Mouse (Mus musculus) embryonic facial prominence, embryonic 13.5 days (tissue): Measurements from ENCODE around the gene Gria3. TPM values are rescaled to one million over a fixed set of nuclear protein-coding genes. Genes with fewer than 3 reads are reported as not detected.

Experiments used
- ATAC-seq: fragments of 200-750 bp; cut with Nextera tagmentation; 2 replicates; pipeline ENCODE4 v1.8.0; 2017; ENCODE audit warnings: low read depth; ENCODE audit not compliant: insufficient number of reproducible peaks, insufficient read depth, low FRiP score, low TSS enrichment
- H3K27ac ChIP-seq: fragments of 300-500 bp; sonication (generic); 2 replicates; pipeline ENCODE4 v1.5.1; 2015; ENCODE audit warnings: moderate library complexity, mild to moderate bottlenecking, inconsistent platforms
- H3K27me3 ChIP-seq: fragments of 300-500 bp; sonication (generic); 2 replicates; pipeline ENCODE4 v1.6.1; 2015; ENCODE audit warnings: mild to moderate bottlenecking, inconsistent platforms
- H3K36me3 ChIP-seq: fragments of 300-500 bp; sonication (generic); 2 replicates; pipeline ENCODE4 v1.6.1; 2015; ENCODE audit warnings: mild to moderate bottlenecking, inconsistent platforms
- H3K4me1 ChIP-seq: fragments of 300-500 bp; sonication (generic); 2 replicates; pipeline ENCODE4 v1.6.1; 2015; ENCODE audit warnings: inconsistent platforms
- H3K4me2 ChIP-seq: fragments of 300-500 bp; sonication (generic); 2 replicates; pipeline ENCODE4 v1.6.1; 2015; ENCODE audit warnings: moderate library complexity, mild to moderate bottlenecking, inconsistent platforms
- H3K4me3 ChIP-seq: fragments of 300-500 bp; sonication (generic); 2 replicates; pipeline ENCODE4 v1.5.1; 2015; ENCODE audit warnings: mild to moderate bottlenecking, inconsistent platforms
- H3K9ac ChIP-seq: fragments of 300-500 bp; sonication (generic); 2 replicates; pipeline ENCODE4 v1.6.1; 2015; ENCODE audit warnings: mild to moderate bottlenecking, inconsistent platforms
- H3K9me3 ChIP-seq: fragments of 300-500 bp; sonication (generic); 2 replicates; pipeline ENCODE4 v1.6.1; 2016; ENCODE audit warnings: inconsistent platforms
- WGBS: fragments of 180-500 bp; shearing (Covaris S2); methylation state at CpG from one replicate; pipeline ENCODE4 v1.1.7; 2015; ENCODE audit warnings: mixed read lengths; 5-methylcytosine and 5-hydroxymethylcytosine counted together
- polyA plus RNA-seq: library from polyadenylated mRNA; unstranded; fragments of >200 nt; fragmentation: Nextera tagmentation; extraction: Ambion mirVana; gene quantifications from 2 replicates; pipeline ENCODE4 v1.2.1, GENCODE M21; 2015

The Gria3 gene
- polyA plus RNA-seq, 1 experiment from 2014 or later = 8.2 TPM

DNA sequence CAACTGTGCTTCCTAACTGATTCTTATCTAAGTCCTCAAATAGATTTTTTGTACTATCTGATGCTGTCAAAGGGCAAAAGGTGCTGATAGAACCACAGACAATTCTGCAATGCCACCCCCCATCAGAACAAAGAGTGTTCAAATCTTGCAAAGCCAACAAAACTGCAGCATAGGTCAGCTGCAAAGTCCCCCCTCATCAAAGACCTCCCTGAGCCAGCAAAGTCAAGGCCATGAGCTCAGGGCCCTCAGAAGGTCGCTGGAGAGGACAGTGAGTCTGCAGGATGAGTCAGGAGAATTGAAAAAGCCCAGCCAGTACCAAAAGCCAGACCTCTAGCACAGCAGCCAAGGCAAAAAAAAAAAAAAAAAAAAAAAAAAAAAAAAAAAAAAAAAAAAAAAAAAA, 34.9 kb downstream of the Gria3 start:
- no peak overlapping the region for H3K9ac ChIP-seq
- H3K27ac ChIP-seq = no peak overlapping the region
- no peaks in the 10 kb centered on the region for H3K27me3 ChIP-seq
- ATAC-seq = no peak
- H3K36me3 ChIP-seq = no peaks in the 10 kb centered on the region
- no peaks in the 10 kb centered on the region for H3K9me3 ChIP-seq
- H3K4me3 ChIP-seq = no peak overlapping the region
- H3K4me1 ChIP-seq = no peaks in the 10 kb centered on the region
- WGBS = 11% methylated on average over 1 of the region's 1 CpGs
- no peak overlapping the region for H3K4me2 ChIP-seq

DNA sequence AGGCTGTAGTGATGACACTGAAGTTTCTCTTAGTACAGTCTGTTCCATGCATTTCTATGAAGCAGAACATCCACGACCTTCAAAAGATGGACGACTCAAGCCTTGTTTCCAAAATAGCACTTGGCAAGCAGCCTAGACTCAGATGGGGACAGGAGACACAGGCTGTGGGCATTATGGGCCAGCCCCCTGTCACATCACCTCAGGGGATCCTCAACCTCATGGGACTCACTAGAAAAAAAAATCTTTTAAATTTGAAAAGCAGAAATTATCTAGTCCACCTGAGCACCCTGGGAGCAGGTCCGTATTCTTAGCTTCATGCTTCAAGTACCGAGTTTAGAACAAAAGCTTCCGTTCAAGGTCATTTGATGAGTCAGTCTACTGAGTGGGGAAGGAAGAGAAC, 38.2 kb downstream of the Gria3 start:
- Histone ChIP-seq H3K27me3 (no peaks in the 10 kb centered on the region), H3K4me1 (no peaks in the 10 kb centered on the region), H3K4me2 (no peak overlapping the region), H3K9me3 (no peaks in the 10 kb centered on the region), H3K36me3 (no peaks in the 10 kb centered on the region), H3K4me3 (no peak overlapping the region), H3K9ac (no peak overlapping the region), H3K27ac (no peak overlapping the region)
- 86% methylated on average over 5 of the region's 5 CpGs for WGBS
- ATAC-seq = no peak

DNA sequence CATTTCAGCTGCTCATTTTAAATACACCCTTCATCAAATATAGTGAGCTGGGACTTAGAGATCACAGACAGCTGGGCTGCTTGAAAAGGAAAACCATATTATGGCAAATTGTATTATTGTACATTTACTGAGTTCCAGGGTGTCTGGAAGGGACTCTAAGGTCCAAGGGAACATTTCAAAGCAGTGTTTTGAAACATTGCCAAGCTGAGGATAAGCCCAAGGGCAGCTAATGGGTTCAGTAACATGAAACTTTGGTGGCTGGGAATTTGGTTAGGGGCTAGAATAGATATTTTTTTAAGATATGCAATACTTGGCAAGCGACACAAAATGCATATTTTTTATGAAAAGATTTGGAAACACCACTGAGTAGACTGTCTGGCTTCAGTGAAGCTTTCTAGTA, 48.2 kb downstream of the Gria3 start:
- Histone ChIP-seq H3K36me3 (no peaks in the 10 kb centered on the region), H3K4me1 (no peaks in the 10 kb centered on the region), H3K27ac (no peak overlapping the region), H3K9ac (no peak overlapping the region), H3K27me3 (no peaks in the 10 kb centered on the region; the same call in 1 of the 2 replicates), H3K4me3 (no peak overlapping the region), H3K4me2 (no peak overlapping the region), H3K9me3 (no peaks in the 10 kb centered on the region)
- ATAC-seq = no peak
- 28% methylated on average over 1 of the region's 1 CpGs for WGBS

DNA sequence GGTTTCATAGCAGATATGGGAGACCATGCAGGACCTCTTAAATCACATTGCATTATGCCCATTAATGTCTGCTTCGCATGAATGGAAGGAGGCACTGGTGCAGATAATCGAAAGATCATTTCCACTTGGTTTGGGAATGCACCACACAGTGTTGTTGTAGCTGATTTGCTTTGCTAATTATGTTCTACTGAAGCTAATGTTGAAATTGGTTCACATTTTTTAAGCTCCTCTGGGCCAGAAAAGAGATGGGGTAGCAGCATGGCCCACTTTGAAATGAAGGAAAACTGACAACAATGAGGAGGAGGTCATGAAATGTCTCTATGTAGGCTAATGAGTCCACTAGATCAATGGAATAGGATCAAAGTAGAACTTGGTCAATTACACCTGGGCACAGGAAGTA, 76.8 kb downstream of the Gria3 start:
- H3K9ac ChIP-seq = no peak overlapping the region
- ATAC-seq = no peak
- H3K9me3 ChIP-seq = no peaks in the 10 kb centered on the region
- H3K36me3 ChIP-seq = no peaks in the 10 kb centered on the region
- 81% methylated on average over 2 of the region's 2 CpGs for WGBS
- H3K4me1 ChIP-seq = no peaks in the 10 kb centered on the region
- H3K27ac ChIP-seq = no peak overlapping the region
- H3K4me2 ChIP-seq = no peak overlapping the region
- H3K4me3 ChIP-seq = no peak overlapping the region
- H3K27me3 ChIP-seq = no peaks in the 10 kb centered on the region

DNA sequence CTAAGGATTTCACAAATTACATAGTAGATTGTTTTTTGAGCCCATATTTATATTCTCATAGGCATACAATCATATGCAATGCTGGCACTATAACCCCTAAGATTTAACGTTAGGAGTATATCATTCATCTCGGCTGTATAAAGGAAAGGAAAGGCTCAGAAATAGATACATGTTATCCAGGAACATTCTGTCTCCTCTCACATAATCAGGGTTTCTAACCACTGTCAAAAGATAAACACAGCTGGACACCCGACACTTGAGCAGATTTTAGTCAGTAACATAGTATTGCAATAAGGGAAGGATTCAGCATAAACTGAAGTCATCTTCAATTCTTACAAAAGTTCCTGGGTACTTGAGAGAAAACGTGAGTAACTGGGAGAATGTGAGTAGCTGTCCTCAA, 95.9 kb downstream of the Gria3 start:
- H3K27me3 ChIP-seq = no peaks in the 10 kb centered on the region
- H3K4me1 ChIP-seq = no peaks in the 10 kb centered on the region
- H3K4me2 ChIP-seq = no peak overlapping the region
- no peak for ATAC-seq
- no peaks in the 10 kb centered on the region for H3K9me3 ChIP-seq
- H3K36me3 ChIP-seq = no peaks in the 10 kb centered on the region
- H3K4me3 ChIP-seq = no peak overlapping the region
- no peak overlapping the region for H3K27ac ChIP-seq
- no peak overlapping the region for H3K9ac ChIP-seq
- WGBS = 59% methylated on average over 4 of the region's 4 CpGs

DNA sequence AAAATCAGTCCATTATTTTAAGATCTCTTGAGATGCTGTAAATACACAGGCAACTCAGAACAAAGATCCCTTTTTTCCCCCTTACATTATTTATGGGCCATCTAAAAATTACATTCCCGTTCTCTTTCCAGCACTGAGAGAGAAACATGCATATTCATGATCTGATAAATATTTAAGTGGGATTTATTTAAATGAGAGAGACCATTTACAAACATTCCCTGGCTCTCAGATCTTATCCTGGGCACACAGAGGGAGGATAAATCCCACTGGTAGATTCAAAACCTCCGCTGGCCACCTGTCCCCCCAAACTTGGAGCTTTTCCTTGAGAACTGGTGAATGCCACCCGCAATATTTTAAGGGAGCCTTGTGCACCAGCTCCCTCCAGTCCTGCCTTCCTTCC, 104.7 kb downstream of the Gria3 start:
- Histone ChIP-seq H3K9me3 (no peaks in the 10 kb centered on the region), H3K4me1 (no peaks in the 10 kb centered on the region), H3K4me2 (no peak overlapping the region), H3K36me3 (no peaks in the 10 kb centered on the region), H3K27ac (no peak overlapping the region), H3K4me3 (no peak overlapping the region), H3K27me3 (no peaks in the 10 kb centered on the region), H3K9ac (no peak overlapping the region)
- 60% methylated on average over 3 of the region's 3 CpGs for WGBS
- ATAC-seq = no peak

DNA sequence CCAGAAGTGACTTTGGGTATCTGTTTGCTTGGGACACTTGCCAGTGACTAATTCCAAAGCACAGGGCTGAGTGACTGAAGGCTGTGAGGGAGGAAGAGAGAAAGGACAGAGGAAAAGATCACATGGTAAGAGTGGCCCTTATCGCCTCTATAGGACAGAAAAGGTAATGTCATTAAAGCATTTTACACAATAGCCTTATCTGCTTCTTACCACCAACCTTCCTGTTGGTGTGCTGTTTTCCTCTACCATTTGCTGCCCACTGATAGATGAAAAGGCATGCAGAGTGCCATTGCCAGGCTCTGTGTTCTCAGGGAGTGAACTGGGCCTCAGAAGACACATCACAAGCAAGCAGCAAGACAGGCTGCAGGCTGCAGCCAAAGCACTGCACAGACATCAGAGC, 107.3 kb downstream of the Gria3 start:
- Histone ChIP-seq H3K4me1 (no peaks in the 10 kb centered on the region), H3K9me3 (no peaks in the 10 kb centered on the region), H3K4me2 (no peak overlapping the region), H3K9ac (no peak overlapping the region), H3K36me3 (no peaks in the 10 kb centered on the region), H3K27ac (no peak overlapping the region), H3K4me3 (no peak overlapping the region), H3K27me3 (no peaks in the 10 kb centered on the region)
- 82% methylated on average over 1 of the region's 1 CpGs for WGBS
- no peak for ATAC-seq

DNA sequence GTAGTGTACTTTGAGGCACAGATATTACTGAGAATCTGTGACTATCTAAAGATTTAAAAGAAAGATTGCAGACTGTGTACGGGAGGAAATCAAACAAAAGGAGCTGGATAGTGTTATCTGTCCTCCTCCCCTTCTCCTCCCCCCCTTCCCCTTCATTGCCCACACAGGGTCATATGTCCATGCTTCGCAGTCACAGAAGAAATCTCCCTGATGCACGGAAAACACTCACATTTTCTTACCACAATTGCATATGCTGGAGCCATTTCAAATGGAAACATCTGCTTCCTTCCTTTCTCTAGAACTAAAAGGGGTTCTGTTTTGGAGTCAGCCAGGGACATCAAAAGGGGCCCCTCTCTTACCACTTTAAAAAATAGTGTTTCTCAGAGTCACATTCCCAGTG, 114.3 kb downstream of the Gria3 start:
- ATAC-seq = no peak

DNA sequence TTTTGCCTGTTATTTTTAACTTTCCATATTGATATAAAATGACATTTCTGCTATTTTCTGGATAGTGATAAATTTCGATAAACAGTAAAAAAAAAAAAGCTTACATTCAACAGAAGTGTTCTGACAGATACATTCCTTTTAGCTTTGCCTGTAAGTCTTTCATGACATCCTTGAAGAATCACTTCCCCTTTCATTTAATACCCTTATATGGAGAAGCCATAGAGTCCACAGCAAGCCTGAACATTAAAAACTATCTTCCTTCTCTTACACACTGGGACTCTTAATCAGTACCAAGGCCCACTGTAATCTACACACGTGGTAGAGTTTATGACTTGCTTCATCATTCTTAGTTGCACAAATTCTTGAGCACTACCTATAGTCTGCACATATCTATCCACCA, 131.9 kb downstream of the Gria3 start:
- WGBS = 70% methylated on average over 2 of the region's 2 CpGs
- no peak overlapping the region for H3K4me2 ChIP-seq
- no peaks in the 10 kb centered on the region for H3K36me3 ChIP-seq
- no peak overlapping the region for H3K9ac ChIP-seq
- no peaks in the 10 kb centered on the region for H3K9me3 ChIP-seq
- H3K4me1 ChIP-seq = no peaks in the 10 kb centered on the region
- H3K4me3 ChIP-seq = no peak overlapping the region
- H3K27ac ChIP-seq = no peak overlapping the region
- no peaks in the 10 kb centered on the region for H3K27me3 ChIP-seq
- ATAC-seq = no peak

More for the DNA sequence above, 114.3 kb downstream of the Gria3 start:
- H3K9me3 ChIP-seq = no peaks in the 10 kb centered on the region
- H3K9ac ChIP-seq = no peak overlapping the region
- 43% methylated on average over 3 of the region's 3 CpGs for WGBS
- no peak overlapping the region for H3K4me3 ChIP-seq
- H3K27ac ChIP-seq = no peak overlapping the region
- H3K4me2 ChIP-seq = no peak overlapping the region
- no peaks in the 10 kb centered on the region for H3K27me3 ChIP-seq
- H3K36me3 ChIP-seq = no peaks in the 10 kb centered on the region
- H3K4me1 ChIP-seq = no peaks in the 10 kb centered on the region

DNA sequence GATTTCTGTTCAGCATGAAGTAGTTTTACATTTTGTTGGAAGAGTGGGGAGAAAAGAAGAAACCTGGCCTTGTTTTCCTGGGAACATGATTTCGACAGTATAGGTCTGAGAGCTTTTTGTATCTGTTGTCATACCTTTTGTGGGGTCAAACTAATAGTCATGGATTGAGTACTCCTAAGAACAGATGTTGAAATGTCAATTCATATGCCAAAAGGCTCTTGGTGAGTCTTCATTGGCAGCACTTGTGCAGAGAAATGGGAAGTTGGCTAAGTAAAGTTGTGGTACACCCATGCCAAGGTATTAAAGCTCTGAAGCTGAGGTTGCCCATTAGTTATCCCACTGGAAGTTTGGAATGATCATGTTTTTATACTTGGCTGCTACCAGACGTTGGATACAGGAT, 135.2 kb downstream of the Gria3 start:
- no peak overlapping the region for H3K4me2 ChIP-seq
- WGBS = 79% methylated on average over 2 of the region's 2 CpGs
- no peak for ATAC-seq
- no peak overlapping the region for H3K9ac ChIP-seq
- H3K36me3 ChIP-seq = no peaks in the 10 kb centered on the region
- no peak overlapping the region for H3K4me3 ChIP-seq
- H3K27me3 ChIP-seq = no peaks in the 10 kb centered on the region
- H3K9me3 ChIP-seq = no peaks in the 10 kb centered on the region
- no peak overlapping the region for H3K27ac ChIP-seq
- no peaks in the 10 kb centered on the region for H3K4me1 ChIP-seq

DNA sequence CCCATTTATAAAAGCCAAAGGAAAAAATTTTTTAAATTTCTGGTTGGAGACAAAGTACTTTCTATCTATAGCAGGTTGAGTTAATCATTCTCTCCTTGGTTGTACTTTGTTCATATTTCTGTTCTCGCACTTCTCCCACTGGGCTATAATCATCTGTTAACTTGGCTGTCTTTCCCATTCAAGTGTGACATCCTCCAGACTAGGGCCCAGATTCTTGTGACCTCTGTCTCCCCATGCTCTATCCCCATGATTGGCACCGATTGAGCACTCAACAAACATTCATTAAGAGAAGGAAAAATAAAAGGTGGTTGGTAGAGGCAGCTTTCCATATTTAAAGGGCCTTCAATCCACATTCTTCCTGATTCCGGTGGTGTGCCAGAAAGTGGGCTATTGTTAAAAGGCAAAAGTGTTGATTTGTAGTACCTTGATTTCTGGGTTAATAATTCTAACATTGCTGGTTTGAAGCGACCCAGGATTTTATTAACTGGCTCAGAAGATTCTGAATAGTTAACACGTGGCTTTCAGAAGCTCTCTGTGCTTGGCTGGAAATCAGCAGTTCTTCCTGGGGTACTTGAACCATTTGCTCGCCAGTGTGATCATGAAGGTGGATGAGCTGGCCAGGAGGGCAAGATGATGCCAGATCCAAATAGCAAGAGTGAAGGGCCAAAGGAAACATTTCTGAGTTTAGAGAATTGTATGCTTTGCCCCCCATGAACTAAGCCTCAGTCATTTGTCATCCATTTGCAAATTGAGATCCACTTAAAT, 161.8 kb downstream of the Gria3 start:
- Histone ChIP-seq H3K27me3 (no peaks in the 10 kb centered on the region), H3K9ac (no peak overlapping the region), H3K4me3 (no peak overlapping the region), H3K4me2 (no peak overlapping the region), H3K4me1 (no peaks in the 10 kb centered on the region), H3K9me3 (no peaks in the 10 kb centered on the region), H3K27ac (no peak overlapping the region), H3K36me3 (no peaks in the 10 kb centered on the region)
- ATAC-seq = no peak
- WGBS = 73% methylated on average over 6 of the region's 6 CpGs

DNA sequence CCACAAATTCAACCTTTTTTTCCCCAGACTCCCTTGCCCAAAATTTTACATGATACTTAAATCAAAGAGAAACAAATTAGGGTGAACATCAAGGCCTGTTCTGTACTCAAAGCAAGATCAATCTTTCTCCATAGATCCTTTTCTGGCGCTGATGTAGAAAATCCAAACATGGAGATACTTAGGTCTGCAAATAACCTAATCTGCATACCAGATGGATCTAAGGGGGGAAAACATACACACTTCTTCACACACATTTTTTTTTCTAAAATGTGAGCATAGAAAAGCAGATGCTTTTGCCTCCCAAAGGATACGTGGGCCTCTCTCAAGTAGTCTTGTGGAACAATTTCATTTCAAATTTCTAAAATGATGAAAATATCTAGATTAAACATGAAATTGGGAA, 164.2 kb downstream of the Gria3 start:
- H3K36me3 ChIP-seq = no peaks in the 10 kb centered on the region
- ATAC-seq = no peak
- 70% methylated on average over 2 of the region's 2 CpGs for WGBS
- no peak overlapping the region for H3K27ac ChIP-seq
- no peak overlapping the region for H3K4me3 ChIP-seq
- no peak overlapping the region for H3K4me2 ChIP-seq
- no peaks in the 10 kb centered on the region for H3K4me1 ChIP-seq
- no peaks in the 10 kb centered on the region for H3K9me3 ChIP-seq
- H3K9ac ChIP-seq = no peak overlapping the region
- no peaks in the 10 kb centered on the region for H3K27me3 ChIP-seq
